Mouse (Mus musculus) forebrain, embryonic 11.5 days (tissue): ENCODE data around the gene Olfr549. TPM values are rescaled to one million over a fixed set of nuclear protein-coding genes. Genes with fewer than 3 reads are reported as not detected.

Experiments used
- ATAC-seq: fragments of 200-750 bp; cut with Nextera tagmentation; replicated peaks from 2 replicates; pipeline ENCODE4 v1.8.0; 2017; ENCODE audit warnings: moderate TSS enrichment; ENCODE audit not compliant: low FRiP score
- DNase-seq: peaks from one replicate; pipeline ENCODE4 v3.0.0-alpha.2; 2017; ENCODE audit warnings: low spot score
- H3K27ac ChIP-seq: fragments of 300-500 bp; sonication (generic); 2 replicates; pipeline ENCODE4 v1.5.1; 2014; ENCODE audit warnings: low read depth, low read length
- H3K27me3 ChIP-seq: fragments of 300-500 bp; sonication (generic); 2 replicates; pipeline ENCODE4 v1.6.1; 2014; ENCODE audit warnings: mild to moderate bottlenecking, low read length, mixed read lengths; ENCODE audit not compliant: control insufficient read depth, insufficient read depth
- H3K36me3 ChIP-seq: fragments of 300-500 bp; sonication (generic); 2 replicates; pipeline ENCODE4 v1.6.1; 2014; ENCODE audit warnings: mild to moderate bottlenecking, low read length, moderate library complexity, mixed read lengths; ENCODE audit not compliant: control insufficient read depth, insufficient read depth
- H3K4me1 ChIP-seq: fragments of 300-500 bp; sonication (generic); replicated peaks from 2 replicates; pipeline ENCODE4 v1.6.1; 2014; ENCODE audit warnings: low read length, mixed read lengths; ENCODE audit not compliant: control insufficient read depth, insufficient read depth
- H3K4me2 ChIP-seq: fragments of 300-500 bp; sonication (generic); 2 replicates; pipeline ENCODE4 v1.6.1; 2014; ENCODE audit warnings: low read depth, mild to moderate bottlenecking, low read length, moderate library complexity, mixed read lengths; ENCODE audit not compliant: severe bottlenecking
- H3K4me3 ChIP-seq: fragments of 300-500 bp; sonication (generic); 2 replicates; pipeline ENCODE4 v1.5.1; 2014; ENCODE audit warnings: low read depth, low read length
- H3K9ac ChIP-seq: fragments of 300-500 bp; sonication (generic); 2 replicates; pipeline ENCODE4 v1.6.1; 2014; ENCODE audit warnings: low read length
- H3K9me3 ChIP-seq: fragments of 300-500 bp; sonication (generic); 2 replicates; pipeline ENCODE4 v1.6.1; 2016; ENCODE audit warnings: low read length, mixed read lengths; ENCODE audit not compliant: control insufficient read depth
- WGBS: fragments of 180-500 bp; shearing (Covaris S2); extraction: QIAGEN DNeasy Blood & Tissue Kit; methylation state at CpG from one replicate; pipeline ENCODE4 v1.1.7; 2014; 5-methylcytosine and 5-hydroxymethylcytosine counted together
- polyA plus RNA-seq: library from polyadenylated mRNA; unstranded; fragments of >200 nt; fragmentation: Nextera tagmentation; extraction: Ambion mirVana; gene quantifications from 2 replicates; pipeline ENCODE4 v1.2.1, GENCODE M21; 2014

The Olfr549 gene
- polyA plus RNA-seq, 1 experiment from 2014 or later = not detected

DNA sequence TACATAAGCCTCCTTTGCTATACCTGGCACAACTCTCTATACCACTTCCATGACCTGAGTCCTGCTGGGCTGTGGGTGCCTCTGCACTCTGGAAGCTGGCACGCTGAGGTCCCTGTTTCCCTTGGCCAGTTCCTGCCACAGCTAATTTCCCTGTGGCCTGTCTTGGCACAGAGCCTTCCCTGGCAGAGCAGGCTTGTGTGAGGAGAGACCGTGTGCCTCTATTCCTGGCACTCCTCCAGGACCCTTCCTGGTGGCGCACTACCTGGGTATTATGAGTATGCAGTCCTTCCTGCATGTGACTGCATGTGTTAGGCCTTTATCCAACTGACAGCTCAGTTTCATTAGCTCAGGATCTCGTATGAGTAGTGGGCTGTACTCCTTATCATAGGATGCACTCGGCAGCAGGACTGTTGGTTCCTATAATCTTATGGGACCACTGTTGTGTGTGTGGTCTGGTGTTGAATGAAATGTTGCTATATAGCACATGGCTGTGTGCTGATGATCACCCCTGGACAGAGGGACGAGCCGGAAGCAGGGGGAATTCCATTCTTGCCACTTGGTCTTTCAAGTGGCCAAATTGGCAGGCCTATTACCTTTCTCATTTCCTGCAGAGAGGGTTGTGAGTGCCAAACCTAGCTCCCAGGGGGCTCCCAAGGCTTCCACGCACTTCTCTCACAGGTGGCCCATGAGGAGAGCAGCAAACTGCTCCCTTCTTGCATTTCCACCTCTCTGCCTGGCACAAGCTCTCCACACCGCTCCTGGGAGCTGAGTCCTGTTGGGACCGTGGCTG is 33.2 kb upstream of the Olfr549 start:
- Histone ChIP-seq H3K4me3 (no peak overlapping the region), H3K27me3 (peaks cover 4% of the 10 kb centered on the region; the same call in 1 of the 2 replicates), H3K9me3 (no peaks in the 10 kb centered on the region), H3K36me3 (no peaks in the 10 kb centered on the region), H3K27ac (no peak overlapping the region), H3K4me2 (no peak overlapping the region), H3K9ac (no peak overlapping the region), H3K4me1 (no peaks in the 10 kb centered on the region)
- 89% methylated on average over 10 of the region's 10 CpGs for WGBS
- ATAC-seq (no peak), DNase-seq (no peak)

DNA sequence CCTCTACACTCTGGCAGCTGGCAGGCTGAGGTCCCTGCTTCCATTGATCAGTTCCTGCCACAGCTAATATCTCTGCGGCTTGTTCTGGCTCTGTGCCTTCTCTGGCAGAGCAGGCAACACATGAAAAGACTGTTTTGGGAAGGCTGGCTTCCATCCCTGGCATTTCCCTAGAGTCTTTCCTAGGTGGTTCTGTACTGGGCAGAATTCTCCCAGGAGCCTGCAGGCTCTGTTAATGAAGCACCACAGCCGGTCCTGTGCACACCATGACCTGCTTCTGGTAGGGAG is 32.7 kb upstream of the Olfr549 start:
- H3K9ac ChIP-seq = no peak overlapping the region
- ATAC-seq (no peak), DNase-seq (no peak)
- no peaks in the 10 kb centered on the region for H3K36me3 ChIP-seq
- 90% methylated on average over 2 of the region's 2 CpGs for WGBS
- no peak overlapping the region for H3K27ac ChIP-seq
- H3K4me1 ChIP-seq = no peaks in the 10 kb centered on the region
- H3K4me2 ChIP-seq = no peak overlapping the region
- peaks cover 4% of the 10 kb centered on the region; the same call in 1 of the 2 replicates for H3K27me3 ChIP-seq
- H3K4me3 ChIP-seq = no peak overlapping the region
- H3K9me3 ChIP-seq = no peaks in the 10 kb centered on the region

DNA sequence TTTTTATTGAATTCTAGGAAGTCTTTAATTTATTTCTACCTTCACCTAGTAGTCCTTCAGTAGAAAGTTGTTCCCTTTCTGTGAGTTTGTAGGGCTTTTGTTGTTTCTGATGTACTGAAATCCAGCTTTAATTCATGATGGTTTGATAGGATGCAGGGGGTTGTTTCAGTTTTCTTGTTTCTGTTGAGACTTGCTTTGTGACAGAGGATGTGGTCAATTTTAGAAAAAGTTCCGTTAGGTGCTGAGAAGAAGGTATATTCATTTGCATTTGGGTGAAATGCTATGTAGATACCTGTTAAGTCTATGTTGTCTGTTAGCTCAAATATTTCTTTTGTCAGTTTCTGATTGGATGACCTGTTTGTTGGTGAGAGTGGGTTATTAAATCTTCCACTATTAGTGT is 20.6 kb upstream of the Olfr549 start:
- WGBS = 77% methylated on average over 1 of the region's 1 CpGs
- no peak overlapping the region for H3K4me3 ChIP-seq

DNA sequence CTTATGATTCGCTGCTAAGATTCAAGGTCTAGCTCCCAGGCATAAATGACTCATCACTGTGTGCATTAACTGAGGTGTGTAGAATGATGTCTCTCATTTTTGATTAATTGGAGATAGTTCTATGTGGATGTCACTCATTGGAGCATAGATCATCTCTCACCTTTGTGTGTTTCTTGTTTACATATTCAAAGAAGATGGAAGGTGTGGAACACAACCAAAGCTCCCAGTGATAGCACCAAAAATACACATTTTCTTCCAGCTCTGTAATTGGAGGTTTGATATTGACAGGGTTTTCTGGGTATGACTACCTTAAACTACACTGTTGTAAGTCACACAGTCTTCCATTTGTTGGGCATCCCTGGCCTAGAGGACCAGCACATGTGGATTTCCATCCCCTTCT is 15.2 kb upstream of the Olfr549 start, which contains the start of gene Olfr547:
Olfr547 (plus strand) TSS at position 301 of the 400 bp plus-strand sequence.
- H3K36me3 ChIP-seq = no peaks in the 10 kb centered on the region
- no peak within 1 kb of the TSS for H3K4me2 ChIP-seq
- no peaks in the 10 kb centered on the region for H3K27me3 ChIP-seq
- H3K9me3 ChIP-seq = no peaks in the 10 kb centered on the region
- H3K4me1 ChIP-seq = no peaks in the 10 kb centered on the region
- WGBS = 78% methylated on average over 1 of the region's 1 CpGs
- H3K27ac ChIP-seq = no peak within 1 kb of the TSS
- DNase-seq = no peak
- ATAC-seq = no peak
- H3K4me3 ChIP-seq = no peak within 1 kb of the TSS
- no peak within 1 kb of the TSS for H3K9ac ChIP-seq

More for the DNA sequence above, 20.6 kb upstream of the Olfr549 start:
- ATAC-seq (no peak), DNase-seq (no peak)
- no peaks in the 10 kb centered on the region for H3K36me3 ChIP-seq
- no peak overlapping the region for H3K4me2 ChIP-seq
- H3K27me3 ChIP-seq = no peaks in the 10 kb centered on the region
- no peak overlapping the region for H3K27ac ChIP-seq
- H3K4me1 ChIP-seq = no peaks in the 10 kb centered on the region
- no peaks in the 10 kb centered on the region for H3K9me3 ChIP-seq
- H3K9ac ChIP-seq = no peak overlapping the region

DNA sequence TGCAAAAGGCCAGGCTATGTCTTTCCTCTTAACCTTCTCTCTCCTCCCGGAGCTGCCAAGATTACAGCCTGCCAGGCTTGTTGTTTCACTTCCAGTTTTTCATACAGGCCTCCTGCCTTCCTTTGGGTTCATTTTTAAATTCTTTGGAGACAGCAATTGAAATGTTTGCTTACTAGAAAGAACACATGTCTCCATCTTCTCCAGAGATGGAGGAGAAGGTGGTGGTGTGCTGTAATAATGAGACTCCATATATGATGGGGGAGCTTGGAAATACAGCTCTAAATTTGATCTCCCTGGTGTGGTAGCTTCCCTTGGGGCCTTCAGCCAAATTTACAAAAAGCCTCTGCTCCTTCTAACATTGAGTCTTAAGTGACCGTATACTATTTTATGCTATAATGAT is 9.1 kb upstream of the Olfr549 start, which contains the start of gene Olfr548-ps1:
Olfr548-ps1 (plus strand) TSS at position 301 of the 400 bp plus-strand sequence.
- Histone ChIP-seq H3K27me3 (no peaks in the 10 kb centered on the region), H3K4me3 (no peak within 1 kb of the TSS), H3K4me1 (no peaks in the 10 kb centered on the region), H3K9me3 (no peaks in the 10 kb centered on the region), H3K27ac (no peak within 1 kb of the TSS), H3K9ac (no peak within 1 kb of the TSS), H3K4me2 (no peak within 1 kb of the TSS), H3K36me3 (no peaks in the 10 kb centered on the region)
- DNase-seq (no peak), ATAC-seq (no peak)
- WGBS = 80% methylated on average over 2 of the region's 2 CpGs

DNA sequence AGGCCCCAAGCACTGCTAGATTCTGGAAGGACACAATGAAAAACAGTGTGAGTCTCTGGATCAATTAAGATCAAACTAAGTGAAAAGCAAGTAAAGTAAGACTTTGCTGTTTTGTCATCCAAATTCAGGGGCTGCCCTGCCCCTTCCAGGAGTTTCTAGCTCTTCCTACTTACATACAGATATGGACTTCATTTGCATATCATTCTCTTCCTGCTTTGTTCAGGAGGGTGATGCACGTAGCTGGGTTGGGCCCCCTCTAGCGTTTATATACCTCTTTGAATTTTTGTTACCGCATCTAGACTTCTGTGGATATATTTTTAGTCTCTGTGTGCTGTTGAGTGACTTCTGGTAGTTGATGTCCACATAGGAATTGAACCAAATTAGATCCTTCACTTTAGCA is 8.4 kb upstream of the Olfr549 start:
- Histone ChIP-seq H3K9ac (no peak overlapping the region), H3K9me3 (no peaks in the 10 kb centered on the region), H3K4me3 (no peak overlapping the region), H3K36me3 (no peaks in the 10 kb centered on the region), H3K4me1 (no peaks in the 10 kb centered on the region), H3K27me3 (no peaks in the 10 kb centered on the region), H3K4me2 (no peak overlapping the region), H3K27ac (no peak overlapping the region)
- ATAC-seq (no peak), DNase-seq (no peak)
- 71% methylated on average over 3 of the region's 3 CpGs for WGBS

DNA sequence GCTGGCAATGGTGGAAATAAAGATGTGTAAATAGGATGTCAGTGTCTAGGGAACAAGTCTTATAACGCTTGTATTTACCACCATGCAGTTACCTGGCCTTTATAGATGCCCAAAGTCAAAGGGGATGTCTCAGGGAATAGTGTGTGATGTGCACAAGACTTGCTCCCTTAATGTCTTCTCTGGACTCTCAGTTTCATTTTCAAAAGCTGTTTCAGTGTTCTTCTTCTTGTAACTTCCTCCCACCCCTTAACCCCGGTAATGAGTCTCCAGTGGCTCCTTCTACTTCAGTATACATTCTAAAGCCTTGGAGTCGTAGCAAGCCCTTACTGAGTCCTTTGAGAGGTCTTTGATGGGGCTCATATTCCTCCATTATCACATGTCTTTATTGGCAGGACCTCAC is 3.6 kb downstream of the Olfr549 start:
- Histone ChIP-seq H3K4me3 (no peak overlapping the region), H3K27ac (no peak overlapping the region), H3K9ac (no peak overlapping the region), H3K9me3 (no peaks in the 10 kb centered on the region), H3K36me3 (no peaks in the 10 kb centered on the region), H3K27me3 (no peaks in the 10 kb centered on the region), H3K4me2 (no peak overlapping the region), H3K4me1 (no peaks in the 10 kb centered on the region)
- DNase-seq = no peak
- no peak for ATAC-seq
- WGBS = 80% methylated on average over 3 of the region's 3 CpGs

DNA sequence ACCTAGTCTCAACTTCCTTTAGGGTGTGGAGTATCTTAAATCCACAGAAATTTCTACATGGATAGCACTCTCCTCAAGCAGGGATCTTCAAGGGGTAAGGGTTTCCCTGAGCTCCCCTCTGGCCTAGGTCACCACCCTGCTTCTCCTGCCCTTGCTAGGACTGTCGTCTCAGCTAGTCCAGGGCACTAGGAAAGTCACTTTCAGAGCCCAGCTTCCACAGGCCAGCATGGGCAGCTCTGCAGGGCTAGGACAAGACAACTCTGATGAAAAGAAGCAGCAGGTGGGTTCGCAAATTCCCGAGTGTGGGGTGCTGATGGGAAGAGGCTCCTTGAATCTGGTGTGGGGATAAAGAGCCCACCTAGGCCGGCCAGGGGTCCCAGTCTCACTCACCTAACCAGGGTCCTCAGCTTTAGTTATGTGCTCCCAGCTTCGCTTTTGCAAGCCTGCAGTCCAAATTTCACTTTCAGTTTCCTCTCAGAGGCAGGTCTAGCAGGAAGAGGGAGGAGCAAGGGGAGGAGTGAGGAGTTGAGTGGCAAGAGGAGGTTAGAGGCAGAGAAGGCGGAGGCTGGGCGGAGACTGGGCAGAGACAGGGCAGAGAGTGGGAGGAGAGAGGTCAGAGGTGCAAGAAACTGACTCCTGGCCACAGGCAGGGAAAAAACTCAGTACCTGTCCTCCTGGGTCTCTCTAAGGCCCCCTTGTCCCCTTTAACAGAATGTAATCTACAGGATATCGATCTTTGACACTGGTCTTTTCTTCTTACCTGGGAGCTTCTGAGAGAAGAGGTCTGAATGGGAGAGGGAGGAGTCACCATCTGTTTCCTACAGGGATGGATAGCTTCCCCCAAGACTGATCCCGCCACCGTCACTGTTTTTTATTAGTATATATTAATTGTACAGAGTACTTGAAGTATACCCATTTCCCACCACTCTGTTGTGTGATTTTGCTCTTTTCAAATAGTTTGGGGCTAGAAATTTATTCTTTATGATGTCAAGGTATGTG is 15.6 kb downstream of the Olfr549 start, which contains the start of gene Trim21:
Trim21 (minus strand) TSS at position 488 of the 999 bp plus-strand sequence.
- Histone ChIP-seq H3K36me3 (no peaks in the 10 kb centered on the region), H3K4me1 (0 out of 2 replicates have a peak, but pooled peaks cover 2% of the 10 kb centered on the region), H3K9ac (peak within 1 kb of the TSS; percentile 45; the same call in 1 of the 2 replicates), H3K27me3 (no peaks in the 10 kb centered on the region), H3K4me3 (peak within 1 kb of the TSS; percentile 29), H3K27ac (no peak within 1 kb of the TSS), H3K4me2 (peak within 1 kb of the TSS; percentile 42), H3K9me3 (no peaks in the 10 kb centered on the region)
- 22% methylated on average over 10 of the region's 10 CpGs for WGBS
- DNase-seq (peak; percentile 65), ATAC-seq (peak; percentile 94)
